Mouse (Mus musculus): Measurements from ENCODE around the gene Mixl1. TPM values are rescaled to one million over a fixed set of nuclear protein-coding genes. Genes with fewer than 3 reads are reported as not detected.

The Mixl1 gene
- not detected in 3 replicates for total RNA-seq (2017)

DNA sequence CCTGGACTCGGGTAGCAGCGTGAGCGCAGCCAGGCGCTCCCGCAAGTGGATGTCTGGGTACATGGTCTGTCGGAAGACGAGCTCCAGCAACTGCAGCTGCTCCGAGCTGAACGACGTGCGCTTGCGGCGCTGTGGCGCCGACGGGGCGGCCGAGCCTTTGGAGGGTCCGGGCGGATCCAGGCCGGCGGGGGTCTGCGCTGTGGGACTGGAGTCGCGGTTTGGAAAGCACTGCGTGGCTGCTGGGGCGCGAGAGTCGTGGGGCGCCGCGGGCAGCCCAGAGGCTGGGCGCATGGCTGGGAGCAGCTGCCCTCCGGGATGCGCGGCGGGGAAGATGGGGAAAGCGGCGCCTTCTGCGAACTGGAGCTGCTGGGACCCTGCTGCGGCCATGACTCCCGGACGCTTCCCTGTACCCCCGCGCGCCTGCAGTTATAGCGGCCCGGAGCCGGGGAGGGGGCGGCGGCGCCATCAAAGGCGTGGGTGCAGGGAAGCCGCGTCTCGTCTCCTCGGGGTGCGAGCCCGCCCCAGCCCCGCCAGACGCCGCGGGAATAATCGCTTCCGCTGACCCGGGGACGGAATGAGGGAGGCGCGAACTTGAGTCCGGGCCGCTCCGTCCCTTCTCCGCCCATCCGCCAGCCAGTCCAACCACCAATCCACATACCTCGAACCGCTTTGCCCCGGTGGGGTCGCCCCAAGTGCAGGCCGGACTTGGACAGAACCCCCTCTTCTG, at the start of gene Mixl1:
Mixl1 (minus strand) TSS at position 409 of the 727 bp plus-strand sequence.
- ATAC-seq (replicated peaks; ENCODE audit: insufficient number of reproducible peaks, low FRiP score, low TSS enrichment, poor library complexity, severe bottlenecking): no peak

DNA sequence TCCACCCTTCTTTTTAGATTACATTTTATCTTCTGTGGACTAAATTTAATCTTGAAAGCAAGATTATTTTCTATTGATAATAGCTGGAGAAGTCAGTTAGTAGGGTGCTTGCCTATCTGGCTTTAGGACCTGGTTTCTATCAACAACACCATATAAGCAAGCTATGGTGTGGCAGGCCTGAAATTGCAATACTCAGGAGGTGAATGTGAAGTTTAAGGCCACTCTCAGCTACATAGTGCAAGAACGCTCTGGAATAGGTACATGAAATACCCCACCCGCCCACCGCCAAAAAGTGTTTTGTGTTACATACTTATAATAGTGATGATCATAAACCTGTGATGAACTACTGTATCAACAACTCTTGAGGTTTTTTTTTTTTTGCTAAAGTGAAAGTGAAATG, 32.4 kb upstream of the Mixl1 start:
- ATAC-seq (replicated peaks; ENCODE audit: insufficient number of reproducible peaks, low FRiP score, low TSS enrichment, poor library complexity, severe bottlenecking): no peak

DNA sequence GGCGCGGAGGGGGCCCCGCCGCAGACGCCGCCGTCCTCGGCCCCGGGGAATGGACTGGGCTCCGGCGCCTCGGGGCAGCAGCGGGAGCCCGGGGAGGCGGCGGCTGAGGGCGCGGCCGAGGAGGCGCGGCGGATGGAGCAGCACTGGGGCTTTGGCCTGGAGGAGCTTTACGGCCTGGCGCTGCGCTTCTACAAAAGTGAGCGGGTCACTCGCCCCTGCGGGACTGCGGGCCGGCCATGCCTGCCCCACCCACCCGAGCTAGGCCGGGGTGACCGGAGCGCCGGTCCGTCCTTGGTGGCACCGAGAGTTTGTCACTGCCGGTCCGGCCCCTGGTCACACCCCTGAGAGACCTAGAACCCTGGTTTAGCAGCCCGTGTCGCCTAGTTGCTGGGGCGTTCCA, 29.3 kb upstream of the Mixl1 start:
- peak; percentile 41; the same call in 1 of the 2 replicates for ATAC-seq (replicated peaks; ENCODE audit: insufficient number of reproducible peaks, low FRiP score, low TSS enrichment, poor library complexity, severe bottlenecking)

DNA sequence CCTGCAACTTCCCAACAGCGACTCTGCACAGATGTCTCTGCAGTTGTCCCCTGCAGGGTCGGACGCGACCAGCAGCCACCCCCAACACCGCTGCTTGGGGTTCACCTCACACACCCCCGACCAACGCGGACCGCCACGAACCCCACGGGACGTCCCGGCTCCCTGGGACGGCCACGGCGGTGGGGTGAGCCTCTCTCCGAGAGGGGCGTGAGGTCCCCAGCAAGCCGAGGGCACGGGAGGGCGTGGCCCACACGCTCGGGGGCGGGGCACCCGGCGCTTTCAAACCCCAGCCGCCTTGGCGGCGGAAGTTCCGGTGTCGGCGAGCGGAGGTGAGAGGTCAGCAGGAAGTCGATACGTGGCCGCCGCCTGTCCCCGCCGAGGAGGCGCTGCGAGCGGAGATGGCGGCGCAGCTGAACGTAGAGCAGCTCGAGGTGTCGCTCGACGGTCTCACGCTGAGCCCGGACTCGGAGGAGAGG, 28.9 kb upstream of the Mixl1 start, which contains the start of gene Acbd3:
Acbd3 (plus strand) TSS at position 340 of the 476 bp plus-strand sequence.
- ATAC-seq (replicated peaks; ENCODE audit: insufficient number of reproducible peaks, low FRiP score, low TSS enrichment, poor library complexity, severe bottlenecking): peak; percentile 93

DNA sequence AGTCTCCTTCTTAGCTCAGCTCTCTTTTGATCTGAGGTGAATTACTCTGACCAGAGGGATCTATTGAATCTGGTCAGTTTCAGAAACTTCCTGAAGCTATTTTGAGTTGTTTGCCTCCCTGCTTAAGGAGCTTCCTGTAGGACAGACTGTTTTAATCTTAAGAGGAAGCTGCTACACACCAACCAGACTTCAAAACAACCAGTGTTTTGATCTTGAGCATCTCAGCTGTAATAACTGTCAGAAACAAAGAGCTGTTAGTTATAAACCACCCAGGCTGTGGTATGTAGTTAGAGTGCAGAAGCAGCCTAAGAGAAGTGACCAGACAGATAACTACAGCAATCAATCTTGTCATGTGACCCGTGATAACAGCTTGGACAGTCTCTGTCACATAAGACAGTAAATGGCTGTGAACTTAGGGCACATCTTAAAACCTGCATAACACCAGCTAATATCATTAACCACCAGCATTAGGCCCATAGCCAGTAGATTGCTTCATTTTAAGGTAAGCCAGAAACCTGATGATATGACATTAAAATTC, 26.9 kb upstream of the Mixl1 start:
- no peak for ATAC-seq (replicated peaks; ENCODE audit: insufficient number of reproducible peaks, low FRiP score, low TSS enrichment, poor library complexity, severe bottlenecking)

DNA sequence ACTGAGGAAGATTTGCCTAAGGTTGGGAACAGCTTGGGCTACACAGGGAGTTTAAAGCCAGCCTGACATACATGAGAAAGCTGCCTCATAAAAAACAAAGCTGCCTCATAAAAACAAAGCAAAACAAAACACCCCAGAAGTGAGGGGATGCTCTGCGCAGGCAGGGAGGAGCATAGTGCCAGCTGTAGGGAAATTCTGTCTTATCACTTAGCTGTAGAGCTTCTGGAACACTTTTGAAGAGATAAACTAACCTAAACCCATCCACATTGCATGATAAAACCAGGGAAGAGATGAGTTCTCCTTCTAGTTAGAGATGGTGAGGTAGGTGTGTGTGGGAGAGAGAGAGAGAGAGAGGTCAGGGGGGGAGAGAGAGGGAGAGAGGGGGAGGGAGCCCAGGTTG, 25.8 kb upstream of the Mixl1 start:
- ATAC-seq (replicated peaks; ENCODE audit: insufficient number of reproducible peaks, low FRiP score, low TSS enrichment, poor library complexity, severe bottlenecking): no peak

DNA sequence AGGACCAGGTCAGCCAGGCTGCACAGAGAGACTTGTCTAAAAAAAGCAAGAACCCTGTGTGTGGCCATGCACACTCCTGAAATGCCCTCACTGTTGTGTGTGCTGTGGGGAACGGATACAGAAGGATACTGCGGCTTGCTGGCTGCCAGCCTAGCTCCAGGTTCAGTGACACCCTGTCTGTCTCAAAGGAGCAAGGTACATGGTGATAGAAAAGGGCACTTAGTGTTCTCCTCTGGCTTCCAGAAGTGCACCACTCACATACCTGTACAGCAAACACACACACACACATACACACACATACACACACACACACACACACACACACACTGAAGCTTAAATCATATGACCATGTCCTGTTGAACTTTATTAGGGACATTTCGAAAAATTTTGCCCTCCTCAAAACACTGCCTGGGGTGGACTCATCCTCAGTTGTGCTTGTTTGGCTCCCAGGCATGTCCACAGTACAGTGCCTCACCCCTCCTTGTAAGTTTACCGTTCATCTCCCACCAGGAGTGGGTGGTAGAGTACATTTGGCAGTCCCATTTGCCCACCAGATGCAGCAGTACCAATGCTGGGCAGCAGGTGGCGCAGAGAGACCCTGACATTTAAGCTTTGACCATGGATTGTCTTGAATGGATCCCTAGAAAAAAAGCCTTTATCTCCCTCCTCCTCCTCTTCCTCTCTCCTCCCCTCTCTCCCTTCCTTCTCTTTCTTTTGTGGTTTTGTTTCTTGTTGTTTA, 23.3 kb upstream of the Mixl1 start:
- peak; percentile 89 for ATAC-seq (replicated peaks; ENCODE audit: insufficient number of reproducible peaks, low FRiP score, low TSS enrichment, poor library complexity, severe bottlenecking)

DNA sequence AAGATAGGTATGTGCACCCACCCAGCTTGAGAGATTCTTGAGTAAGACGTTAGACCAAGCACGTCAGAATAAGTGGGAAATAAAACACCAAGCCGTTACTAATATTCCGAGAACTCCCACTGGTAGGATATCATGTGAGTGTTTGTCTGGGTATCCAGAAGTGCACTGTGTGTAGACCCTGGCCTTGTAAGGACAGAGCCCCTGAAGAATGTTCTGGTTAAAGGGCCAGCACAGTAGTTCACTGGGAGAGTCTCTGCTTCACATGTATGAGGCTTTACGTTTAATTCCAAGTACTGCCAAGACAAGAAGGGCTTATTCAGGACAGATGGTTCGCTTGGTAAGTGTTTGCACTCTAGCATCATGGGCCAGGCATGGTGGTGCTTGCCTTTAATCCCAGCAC, 22.6 kb upstream of the Mixl1 start:
- no peak for ATAC-seq (replicated peaks; ENCODE audit: insufficient number of reproducible peaks, low FRiP score, low TSS enrichment, poor library complexity, severe bottlenecking)

DNA sequence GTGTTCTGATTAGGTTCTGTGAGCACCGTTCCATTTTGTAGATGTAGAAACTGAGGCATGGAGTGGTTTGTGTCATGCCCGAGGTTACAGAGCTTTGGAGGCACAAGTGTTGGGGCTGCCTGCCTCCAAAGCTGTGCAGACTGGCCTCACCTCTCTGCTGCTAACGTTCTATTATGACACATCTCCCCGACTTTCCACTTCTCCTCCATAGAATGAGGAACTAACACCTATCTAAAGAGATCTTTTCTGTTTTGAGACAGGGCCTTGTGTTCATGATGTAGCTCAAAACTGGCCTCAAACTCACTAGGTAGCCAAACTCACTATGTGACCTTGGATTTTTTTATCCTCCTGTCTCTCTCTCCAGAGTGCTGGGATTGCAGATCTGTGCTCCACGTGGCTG, 21.9 kb upstream of the Mixl1 start:
- no peak for ATAC-seq (replicated peaks; ENCODE audit: insufficient number of reproducible peaks, low FRiP score, low TSS enrichment, poor library complexity, severe bottlenecking)

DNA sequence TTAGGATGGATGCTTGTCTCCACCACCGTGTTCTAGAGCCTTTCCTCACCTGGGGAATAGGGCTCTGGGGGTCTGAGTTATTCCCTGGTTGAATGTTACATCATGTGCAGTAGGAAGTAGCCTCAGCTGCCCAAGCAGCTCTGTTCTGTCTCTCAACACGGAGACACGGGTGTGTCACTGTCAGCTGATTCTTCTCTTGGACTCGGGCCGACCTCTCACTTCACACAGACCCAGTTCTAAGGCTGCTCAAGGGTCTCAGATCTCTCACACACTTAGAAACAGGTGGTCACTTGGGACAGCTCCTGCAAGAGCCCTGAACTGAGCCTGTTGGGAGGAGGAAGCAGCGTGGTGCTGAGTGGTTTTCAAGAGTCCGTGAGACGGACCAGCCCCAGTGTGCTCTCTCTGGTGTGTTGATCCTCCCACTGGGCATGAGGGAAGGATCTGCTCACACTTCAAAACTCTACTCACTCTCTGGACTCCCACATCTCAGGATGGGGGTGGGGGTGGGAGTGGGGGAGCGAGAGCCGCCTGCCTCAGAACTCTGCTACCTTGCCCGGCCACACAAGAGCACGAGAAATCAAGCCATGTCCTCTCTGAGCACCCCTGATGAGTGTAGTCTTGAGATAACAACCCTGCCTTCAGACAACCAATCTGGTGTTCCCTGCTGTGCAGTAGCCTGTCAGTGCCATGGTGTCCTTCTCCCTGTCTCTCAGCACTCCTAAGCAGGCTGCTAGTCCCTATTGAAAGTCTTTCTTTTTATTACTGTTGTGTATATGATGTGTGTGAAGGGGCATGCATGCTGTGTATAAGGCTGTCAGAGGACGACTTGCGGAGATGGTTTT, 12.3 kb upstream of the Mixl1 start:
- ATAC-seq (replicated peaks; ENCODE audit: insufficient number of reproducible peaks, low FRiP score, low TSS enrichment, poor library complexity, severe bottlenecking): no peak

DNA sequence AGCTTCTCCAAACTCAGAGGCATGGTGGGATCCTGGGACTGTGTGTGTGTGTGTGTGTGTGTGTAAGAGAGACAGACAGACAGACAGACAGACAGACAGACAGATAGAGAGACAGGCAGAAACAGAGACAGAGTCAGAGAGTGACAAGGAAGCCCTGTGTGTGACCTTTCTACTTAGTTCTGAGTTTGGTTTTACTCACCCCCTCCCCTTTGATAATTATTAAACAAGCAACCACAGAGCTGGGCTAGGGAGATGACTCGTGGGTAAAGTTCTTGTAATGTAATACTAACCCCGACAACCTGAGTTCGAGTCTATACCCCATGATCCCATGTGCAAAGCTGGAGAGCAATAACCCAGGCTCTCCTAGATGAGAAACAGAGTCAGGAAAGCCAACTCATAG, 11.0 kb upstream of the Mixl1 start:
- ATAC-seq (replicated peaks; ENCODE audit: insufficient number of reproducible peaks, low FRiP score, low TSS enrichment, poor library complexity, severe bottlenecking): no peak

DNA sequence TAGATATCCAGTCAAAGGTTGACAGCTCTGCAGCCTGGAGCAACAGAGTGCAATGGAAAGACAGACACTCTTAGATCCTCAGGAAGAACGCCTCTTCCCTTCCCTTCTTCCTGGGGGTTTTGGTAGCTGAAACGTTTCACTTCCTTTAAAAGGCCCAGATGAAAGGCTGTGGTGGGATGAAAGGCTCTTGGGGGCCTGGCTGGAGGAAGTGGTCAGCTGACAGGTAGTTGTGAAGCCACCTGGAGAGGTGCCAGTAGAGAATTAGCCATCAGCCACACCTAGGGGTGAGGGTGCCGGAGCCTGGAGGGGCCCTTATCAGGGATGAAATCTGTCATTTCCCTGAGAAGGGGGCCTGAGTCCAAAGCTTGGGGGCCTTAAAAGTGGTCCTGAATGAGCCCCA, 10.5 kb upstream of the Mixl1 start:
- ATAC-seq (replicated peaks; ENCODE audit: insufficient number of reproducible peaks, low FRiP score, low TSS enrichment, poor library complexity, severe bottlenecking): no peak

DNA sequence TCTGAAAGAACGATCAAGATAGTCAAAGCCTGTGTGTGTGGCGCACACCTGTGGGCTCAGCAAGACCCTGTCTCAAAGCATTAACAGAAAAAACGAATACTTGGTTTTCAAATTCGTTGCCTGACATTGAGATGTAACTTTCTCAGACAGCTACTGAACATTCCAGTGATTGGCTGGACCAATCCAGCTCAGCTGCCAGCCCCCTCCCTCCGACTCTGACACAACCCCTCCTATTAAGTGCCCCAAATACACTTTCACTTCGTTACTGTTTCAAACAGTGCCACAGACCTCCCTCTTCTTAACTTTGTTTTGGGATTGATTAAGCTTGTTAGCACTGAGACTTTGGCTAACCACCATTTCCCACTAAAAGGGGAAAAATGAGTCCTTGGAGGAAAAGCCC, 6.6 kb upstream of the Mixl1 start:
- no peak for ATAC-seq (replicated peaks; ENCODE audit: insufficient number of reproducible peaks, low FRiP score, low TSS enrichment, poor library complexity, severe bottlenecking)

DNA sequence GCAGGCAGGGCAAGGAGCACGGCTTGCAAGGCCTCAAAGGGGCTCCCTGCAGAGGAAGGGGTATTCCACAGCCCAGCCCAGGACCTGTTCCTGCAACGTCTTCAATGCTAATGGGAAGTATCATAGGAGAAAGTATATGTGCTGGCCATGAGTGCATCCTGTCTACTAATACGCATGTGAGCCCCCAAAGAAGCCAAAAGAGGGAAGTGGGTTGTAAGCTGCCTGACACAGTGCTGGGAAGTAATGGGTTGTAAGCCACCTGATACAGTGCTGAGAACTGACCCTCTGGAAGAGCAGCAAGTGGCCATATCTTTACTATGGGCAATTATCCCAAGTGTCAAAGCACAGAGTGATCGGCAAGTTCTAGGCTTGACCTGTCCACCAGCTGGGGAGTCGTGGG, 1.2 kb upstream of the Mixl1 start:
- no peak for ATAC-seq (replicated peaks; ENCODE audit: insufficient number of reproducible peaks, low FRiP score, low TSS enrichment, poor library complexity, severe bottlenecking)

DNA sequence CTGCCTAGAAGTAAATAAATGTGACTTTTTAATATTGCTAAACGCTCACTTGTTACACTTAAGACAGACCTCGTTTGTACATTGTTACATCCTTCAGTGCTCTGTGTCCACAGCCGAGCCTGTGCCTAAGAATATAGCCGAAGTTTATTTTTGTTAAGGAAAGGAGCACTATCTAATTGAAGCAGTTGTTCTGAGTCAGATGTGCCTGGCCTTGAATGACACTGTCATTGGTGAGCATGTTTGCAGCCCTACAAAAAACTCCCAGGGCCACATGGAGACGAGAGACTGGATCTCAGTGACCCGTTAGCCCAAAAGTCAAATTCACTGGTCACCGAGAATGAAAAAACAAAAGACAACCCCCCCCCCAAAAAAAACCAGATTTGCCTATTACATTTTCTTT, 5.5 kb downstream of the Mixl1 start:
- no peak for ATAC-seq (replicated peaks; ENCODE audit: insufficient number of reproducible peaks, low FRiP score, low TSS enrichment, poor library complexity, severe bottlenecking)

All from monocyte, adult 5-6 weeks (primary cell).